Mouse (Mus musculus) C2C12 (cell line): Measurements from ENCODE around the gene Mrpl12.

ENCODE experiments used
- CEBPB ChIP-seq: IDR thresholded peaks from one replicate; pipeline ENCODE4 v1.6.1; 2011; ENCODE audit warnings: low read depth, mild to moderate bottlenecking, control low read depth, moderate library complexity
- CTCF ChIP-seq: IDR thresholded peaks from one replicate; pipeline ENCODE4 v1.5.1; 2011; ENCODE audit not compliant: control insufficient read depth, insufficient read depth, insufficient read length
- MAX ChIP-seq: IDR thresholded peaks from one replicate; pipeline ENCODE4 v1.6.1; 2011; ENCODE audit warnings: mild to moderate bottlenecking, control low read depth
- MYOG ChIP-seq: IDR thresholded peaks from one replicate; pipeline ENCODE4 v1.6.1; 2011; ENCODE audit not compliant: control insufficient read depth, insufficient read length; ENCODE audit errors: extremely low read depth

DNA sequence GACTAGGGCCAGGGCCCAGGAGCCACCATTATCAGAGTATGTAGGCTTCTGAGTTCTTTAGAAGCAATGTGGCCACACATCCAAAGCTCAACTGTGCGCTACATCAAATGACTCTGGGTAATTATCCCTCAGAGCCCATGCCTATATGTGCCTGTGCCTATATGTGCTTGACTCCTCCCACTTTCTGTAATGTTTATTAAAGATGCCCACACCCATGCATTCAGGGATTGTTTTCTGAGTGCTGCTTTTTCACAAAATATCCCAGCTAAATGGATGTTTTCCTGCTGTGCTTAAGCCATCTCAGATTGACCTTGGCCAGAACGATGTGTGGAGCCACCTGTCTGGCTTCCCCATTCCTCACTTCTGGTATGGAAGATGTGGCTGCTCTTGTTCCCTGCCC is 20.9 kb upstream of the Mrpl12 start:
- TF ChIP-seq MAX (no peak), MYOG (no peak), CTCF (no peak), CEBPB (no peak)
